Mouse (Mus musculus): ENCODE measurements around the gene Helq.

Gene Helq

DNA sequence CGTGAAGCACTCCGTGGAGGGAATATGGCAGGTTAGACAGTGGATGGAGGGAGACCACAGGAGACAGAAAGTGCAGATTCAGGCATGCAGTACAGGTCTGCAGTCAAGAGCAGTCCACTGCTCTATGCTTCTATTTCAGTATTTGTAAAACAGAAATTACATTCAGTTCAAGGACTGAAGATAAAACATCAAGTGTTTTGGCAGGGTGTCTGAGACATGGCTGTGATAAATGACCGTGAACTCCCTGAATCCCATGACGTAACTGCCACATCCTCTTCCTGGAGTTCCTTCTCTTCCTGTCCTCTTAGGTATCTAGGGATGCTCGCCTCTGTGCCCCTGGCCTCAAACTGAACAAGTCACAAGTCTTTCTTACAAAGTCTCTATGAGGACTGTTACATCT lies 21.5 kb downstream of the Helq start:
- no peak for DNase-seq

DNA sequence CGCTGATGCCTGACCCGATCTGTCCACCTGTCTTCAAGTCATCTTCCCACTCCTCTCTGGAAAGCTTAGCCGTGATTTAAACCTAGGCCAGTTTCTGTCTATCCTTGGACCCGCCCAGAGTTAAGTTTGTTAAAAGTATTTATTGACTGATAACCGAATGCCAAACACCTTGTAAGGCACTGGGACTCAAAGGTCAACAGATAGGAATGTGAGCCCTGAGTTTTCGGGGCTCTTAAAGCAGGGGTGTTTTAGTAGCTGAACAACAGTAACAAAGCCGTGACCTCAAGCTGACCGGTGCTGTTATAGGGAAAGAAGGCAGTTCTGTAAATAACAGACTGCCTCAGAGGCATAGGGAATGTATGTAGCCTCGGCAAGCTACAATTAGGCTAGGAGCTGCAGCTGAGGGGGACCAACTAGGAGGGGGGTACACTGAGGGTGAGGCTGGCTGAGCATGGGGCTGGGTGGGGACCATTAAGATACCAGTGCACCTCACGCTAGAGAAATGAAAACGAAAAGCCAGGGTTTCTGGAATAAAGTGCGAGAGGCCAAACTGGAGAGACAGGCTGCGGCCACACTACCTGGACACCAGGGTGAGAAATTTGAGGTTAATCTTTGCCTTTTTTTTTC lies 22.5 kb downstream of the Helq start:
- no peak for DNase-seq

DNA sequence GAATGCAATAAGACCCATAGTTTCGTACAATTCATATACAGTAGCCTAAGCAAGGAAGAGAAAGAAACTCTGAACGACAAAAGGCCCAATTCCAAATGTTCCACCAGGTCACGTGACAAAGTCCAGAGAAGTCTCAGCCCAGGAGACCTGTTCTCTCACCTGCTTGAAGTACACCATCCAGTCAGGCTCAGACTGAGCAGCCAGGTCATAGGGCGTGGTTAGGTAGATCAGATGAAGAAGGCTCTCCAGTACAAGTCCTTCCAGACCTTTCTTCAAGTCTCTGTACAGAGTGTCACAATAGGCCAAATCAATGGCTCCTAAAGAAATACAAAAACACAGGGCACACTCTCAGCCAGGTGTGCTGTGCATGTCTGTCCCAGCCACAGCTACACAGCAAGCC lies 26.8 kb downstream of the Helq start:
- DNase-seq = no peak

DNA sequence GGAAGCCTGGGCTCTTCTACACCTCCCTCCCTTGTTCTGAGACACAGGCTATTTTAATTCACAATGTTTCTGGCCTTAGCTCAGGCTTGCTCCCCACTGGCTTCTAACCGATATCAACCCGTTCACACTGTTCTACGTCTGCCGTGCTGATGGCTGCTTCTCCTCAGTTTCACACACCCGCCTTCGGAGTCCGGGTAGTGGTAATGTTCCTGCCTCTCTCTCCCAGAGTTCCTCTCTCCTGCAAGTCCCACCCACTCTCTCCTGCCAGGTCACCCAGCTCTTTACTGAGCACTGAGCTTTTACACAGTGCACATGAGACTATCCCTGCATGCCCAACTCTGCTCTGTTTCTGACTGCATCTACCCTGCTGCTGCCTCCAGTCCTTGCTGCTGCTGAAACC lies 32.4 kb downstream of the Helq start:
- no peak for DNase-seq

DNA sequence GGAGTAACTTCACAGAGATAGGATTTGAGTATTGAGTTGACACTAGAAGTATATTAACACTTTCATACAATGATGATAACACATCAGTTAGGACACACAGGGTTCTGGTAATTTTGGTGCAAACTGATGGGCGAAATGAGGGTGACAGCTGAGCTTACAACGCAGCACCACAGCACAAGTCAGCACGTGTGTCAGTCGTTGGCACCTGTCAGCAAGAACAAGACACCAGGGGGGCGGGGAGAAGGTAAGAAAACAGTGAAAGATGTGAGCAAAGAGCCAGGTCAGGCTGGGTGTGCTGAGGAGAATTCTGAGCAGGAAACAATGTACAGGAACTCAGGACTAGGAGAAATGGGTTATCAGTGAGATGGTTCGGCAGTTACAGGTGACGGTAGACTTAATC lies 36.7 kb downstream of the Helq start:
- no peak for DNase-seq

DNA sequence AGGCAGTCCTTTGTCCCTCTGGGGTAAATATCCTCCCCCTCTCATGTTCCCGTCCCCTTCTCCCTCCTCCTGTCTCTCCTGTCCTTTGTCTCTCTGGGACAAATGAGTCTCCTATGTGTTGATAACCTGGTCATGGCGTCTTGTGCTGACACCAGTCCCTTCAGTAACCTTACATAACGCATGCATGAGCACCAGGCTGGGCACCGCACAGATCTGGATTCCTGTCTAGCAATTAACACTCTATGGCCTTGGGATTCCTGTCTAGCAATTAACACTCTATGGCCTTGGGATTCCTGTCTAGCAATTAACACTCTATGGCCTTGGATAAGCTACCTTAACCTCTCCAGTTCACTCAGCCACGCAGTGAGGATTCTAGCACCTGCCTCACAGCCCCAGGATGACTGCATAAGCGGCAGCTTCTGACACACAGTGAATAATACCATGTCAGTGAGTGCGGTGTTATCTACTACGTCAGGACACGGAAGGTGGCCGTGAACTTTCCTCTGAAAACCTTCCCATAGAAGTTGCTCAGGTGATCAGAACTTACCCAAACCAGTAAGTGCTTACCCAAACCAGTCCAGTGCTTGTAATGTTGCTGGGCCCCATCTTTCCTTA lies 38.2 kb downstream of the Helq start:
- DNase-seq = no peak

DNA sequence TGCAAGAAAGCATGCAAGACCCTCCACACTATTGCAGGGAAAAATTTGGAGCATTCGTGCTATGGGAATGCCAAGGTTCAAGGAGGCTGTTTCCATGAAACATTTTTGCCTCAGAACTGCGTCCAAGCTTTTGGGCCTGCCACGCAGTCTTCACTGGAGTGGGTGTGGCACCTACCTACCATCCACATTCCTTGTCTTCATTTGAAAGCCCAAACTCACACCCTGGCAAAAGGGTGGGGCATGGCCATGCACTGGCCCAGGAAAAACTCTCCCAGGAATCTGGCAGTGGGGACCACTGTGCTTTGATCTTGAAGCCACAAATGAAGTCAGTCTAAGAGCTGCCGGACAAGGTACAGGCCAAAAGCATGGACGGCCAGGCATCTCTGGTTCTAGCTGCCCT lies 40.3 kb downstream of the Helq start:
- no peak for DNase-seq

DNA sequence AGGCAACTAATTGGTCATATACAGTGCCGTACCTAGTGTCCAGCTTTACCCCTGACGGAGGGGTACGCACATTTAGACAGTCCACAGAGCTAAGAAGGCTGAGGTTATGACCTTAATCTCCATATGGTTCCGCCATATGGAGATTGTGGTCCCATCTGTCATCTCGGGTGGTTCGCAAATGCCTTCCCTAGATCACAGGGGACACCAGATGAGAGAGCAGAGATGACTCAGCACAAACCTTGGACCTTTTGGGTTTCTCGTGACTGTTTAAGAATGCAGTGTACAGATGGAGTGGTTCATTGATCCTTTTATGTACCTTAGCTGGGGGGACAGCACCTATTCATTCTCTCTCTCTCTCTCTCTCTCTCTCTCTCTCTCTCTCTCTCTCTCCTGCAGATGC lies 45.0 kb downstream of the Helq start:
- DNase-seq = no peak

DNA sequence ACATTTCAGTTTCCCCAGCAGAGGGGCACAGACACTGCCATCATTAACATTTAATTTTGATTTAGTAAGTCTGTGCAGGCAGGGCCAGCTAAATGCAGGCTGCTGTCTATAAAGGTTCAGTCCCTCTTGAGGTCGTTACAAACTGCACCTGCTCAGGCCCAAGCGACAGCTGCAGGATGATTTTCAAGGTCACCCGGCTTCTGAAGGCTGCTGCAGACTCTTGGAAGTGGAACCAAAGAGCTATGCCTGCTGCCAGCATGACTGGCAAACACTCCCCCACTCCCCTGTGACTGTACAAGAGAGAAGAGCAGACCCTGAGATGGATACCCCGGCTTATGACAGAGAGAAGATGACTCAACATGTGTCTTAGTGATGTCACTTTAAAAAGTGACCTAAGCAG lies 46.7 kb downstream of the Helq start:
- peak; percentile 47 for DNase-seq

DNA sequence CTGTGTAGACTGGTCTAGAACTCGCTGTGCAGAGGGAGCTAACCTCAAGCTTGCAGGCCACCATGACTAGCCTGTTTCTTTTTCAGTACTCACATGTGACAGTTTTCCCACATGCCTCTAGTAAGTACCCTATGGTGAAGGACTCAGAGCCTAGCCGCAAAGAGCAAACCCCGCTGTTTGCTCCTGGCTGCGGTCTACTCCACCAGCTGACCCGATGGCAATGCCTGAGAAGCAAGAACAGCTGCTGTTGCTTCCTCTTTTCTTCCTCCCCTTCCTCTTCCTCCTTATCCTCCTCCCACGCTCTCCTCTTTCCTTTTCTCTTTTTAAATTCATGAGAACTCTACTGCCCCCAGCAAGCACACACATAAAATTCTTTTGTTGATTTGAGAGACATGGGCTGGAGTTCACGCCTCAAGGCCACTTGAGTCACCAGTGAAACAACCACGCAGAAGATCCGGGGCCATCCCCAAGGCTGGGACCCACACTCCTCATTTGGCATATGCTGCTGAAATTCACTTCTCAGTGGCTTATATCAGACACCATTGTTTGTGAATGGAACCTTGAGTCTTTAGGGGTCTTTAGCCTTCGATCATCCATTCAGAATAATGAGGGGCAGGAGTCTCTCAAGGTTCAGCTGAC lies 47.7 kb downstream of the Helq start:
- peak; percentile 39 for DNase-seq

DNA sequence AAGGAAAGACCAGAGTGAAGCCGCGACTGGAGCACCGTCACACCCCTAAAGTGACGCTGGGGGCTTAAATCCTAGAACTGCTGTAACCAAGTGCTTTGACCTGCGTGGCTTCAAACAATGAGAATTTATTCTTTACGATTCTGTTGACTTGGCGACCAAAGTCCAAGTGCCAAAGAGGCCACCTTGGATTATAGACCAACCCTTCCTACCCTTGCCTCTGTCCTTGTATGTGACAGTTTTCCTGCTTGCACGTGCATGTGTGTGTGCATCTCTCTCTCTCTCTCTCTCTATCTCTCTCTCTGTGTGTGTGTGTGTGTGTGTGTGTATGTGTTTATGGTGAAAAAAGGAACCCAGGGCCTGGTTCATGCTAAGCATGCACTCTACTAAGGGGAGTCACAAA lies 59.6 kb downstream of the Helq start:
- no peak for DNase-seq

DNA sequence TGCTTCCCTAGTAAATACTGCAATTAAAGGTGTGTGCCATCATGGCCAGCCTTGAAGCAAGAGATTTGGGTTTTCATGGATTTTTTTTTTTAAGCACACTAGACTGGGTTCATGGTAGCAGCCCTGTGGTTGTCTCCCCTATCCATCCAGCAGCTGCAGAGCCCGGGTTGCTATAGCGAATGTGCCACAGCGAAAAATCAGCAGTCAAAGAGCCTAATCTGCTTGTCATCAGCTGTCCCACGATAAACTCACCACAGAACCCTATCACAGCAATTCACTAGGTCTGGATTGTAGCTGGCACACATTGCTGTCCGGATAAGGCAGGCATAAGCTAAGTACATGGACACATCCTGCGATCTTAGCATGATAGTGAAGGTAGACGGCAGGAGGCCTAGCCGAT lies 61.5 kb downstream of the Helq start:
- no peak for DNase-seq

DNA sequence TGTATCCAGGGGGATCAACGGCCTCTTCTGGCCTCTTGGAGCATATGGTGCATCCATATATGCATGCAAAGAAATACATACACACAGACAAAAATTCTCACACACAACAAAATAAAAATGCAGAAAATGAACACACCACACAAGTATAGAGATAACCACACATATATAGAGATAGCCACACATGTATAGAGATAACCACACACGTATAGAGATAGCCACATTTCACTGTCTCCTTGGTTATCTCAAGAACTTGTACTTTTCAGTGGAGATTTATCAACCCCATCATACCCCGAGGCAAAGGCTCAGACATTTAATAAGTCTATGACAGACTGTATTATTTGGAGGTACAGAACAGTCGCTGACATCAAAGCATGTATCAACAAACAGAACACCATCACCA lies 63.9 kb downstream of the Helq start:
- no peak for DNase-seq

DNA sequence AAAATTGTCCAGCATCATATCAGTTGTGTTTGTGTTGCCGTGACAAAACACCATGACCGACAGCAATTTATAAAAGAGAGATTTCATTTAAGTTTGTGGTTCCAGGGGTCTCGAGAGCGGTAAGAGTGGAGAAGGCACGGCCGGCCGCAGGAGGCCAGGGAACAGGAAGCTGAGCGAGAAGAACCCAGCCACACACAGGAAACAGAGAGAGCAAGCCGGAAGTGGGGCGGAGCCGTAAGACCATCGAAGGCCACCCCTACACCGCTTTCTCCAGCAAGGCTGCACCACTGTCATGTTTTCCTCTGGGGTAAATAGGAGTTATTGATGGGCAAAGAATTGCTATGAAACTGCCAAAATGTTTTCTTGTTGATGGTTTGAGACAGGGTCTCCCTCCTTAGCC lies 69.6 kb downstream of the Helq start:
- peak; percentile 78 for DNase-seq

DNA sequence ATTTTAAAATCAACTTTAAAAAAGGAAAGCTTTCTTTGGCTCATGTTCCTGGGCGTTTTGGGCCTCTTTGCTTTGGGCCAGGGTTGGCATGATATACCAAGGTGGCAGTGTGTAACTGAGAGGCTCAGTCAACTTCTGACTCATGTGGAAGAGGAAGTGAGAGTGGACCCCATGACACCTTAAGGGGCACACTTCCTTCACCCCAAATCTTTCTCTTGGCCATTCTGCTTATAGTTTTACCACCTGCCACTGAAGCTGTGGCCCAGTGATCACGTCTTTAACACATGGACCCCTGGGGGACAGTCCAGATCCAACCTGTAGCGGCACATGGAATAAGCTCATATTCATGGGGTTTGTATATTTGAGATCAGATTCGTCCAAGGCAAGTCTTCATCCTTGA lies 72.4 kb downstream of the Helq start:
- no peak for DNase-seq

DNA sequence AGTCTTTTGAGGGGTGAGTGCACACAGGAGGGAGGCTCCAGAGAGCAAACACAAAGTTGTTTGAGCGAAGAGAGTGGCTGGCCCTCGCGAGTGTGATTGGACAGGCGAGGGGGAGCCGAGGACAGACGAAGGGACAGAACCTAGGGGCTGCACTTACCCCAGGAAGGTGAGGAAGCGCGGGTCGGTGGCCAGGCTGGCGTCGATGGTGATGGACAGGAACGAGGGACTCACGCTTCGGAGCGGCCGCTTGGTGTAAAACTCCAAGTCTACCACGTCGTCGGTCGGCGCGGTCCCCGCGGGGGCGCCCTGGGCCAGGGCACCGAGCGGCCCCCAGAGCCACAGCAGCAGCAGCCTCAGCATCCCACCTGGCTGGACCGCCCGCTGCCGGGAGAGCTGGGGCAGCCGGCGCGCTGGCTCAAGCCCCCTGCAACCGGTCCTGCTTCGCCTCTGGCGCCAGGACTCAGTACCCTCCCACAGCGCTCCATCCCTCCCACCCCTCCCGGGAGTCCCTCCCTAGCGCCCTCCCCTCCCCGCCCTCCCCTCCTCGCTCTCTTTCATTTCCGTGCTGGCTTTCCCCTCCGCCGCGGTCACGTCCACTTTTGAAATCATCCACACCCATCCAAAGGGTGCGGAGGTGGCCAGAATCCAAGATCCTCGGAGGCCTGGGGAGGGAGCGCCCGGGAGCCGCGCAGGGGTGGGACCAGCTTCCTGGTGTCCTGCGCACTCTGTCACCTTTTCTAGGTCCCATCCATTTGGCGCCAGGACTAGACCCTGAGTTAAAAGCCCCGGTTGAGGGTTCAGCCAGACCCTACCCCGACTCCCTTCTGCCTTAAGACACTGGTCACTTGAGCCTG lies 78.9 kb downstream of the Helq start, which contains the start of gene Hpse:
Gene Hpse, minus strand, starts transcription at position 482 of the 854 bp plus-strand sequence.
- DNase-seq = peak; percentile 72

DNA sequence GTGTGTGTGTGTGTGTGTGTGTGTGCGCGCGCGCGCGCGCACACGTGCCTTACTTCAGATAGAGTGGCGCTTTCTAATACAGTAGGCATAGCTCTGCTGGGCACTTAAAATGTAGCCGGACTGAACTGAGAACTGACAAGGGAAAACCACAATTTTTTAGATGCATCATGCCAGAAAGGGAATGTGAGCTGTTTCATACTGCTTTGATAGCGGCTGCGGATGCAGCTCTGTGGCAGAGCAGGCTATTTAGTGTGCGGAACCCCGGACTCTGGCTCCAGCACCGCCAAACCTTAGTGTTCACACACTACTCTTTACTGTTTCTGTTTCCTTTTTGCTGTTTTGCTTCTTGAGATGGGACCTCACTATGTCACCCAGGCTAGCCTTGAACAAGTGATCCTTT lies 81.6 kb downstream of the Helq start:
- DNase-seq = no peak

All from thymus, postnatal 4 days (tissue).